Mouse (Mus musculus) adrenal gland, adult 10 weeks (tissue): ENCODE results near the gene Ccdc83. TPM values are rescaled to one million over a fixed set of nuclear protein-coding genes. Genes with fewer than 3 reads are reported as not detected.

Source experiments
- polyA plus RNA-seq: library from polyadenylated mRNA; stranded (reverse); fragments of 350-450 nt; fragmentation: Illumina TruSeq; extraction: RNeasy Lipid Tissue Mini Kit (QIAGEN cat#74804); gene quantifications from one replicate; pipeline ENCODE4 v1.2.3, GENCODE M21; 2014; ENCODE audit warnings: low read depth, low replicate concordance

The Ccdc83 gene
- polyA plus RNA-seq, result not detected

GRCm38 (mm10) chr7:90265289-90265970, at the start of gene Ccdc83:
Gene Ccdc83 (minus strand): TSS chr7:90265777.

DNA sequence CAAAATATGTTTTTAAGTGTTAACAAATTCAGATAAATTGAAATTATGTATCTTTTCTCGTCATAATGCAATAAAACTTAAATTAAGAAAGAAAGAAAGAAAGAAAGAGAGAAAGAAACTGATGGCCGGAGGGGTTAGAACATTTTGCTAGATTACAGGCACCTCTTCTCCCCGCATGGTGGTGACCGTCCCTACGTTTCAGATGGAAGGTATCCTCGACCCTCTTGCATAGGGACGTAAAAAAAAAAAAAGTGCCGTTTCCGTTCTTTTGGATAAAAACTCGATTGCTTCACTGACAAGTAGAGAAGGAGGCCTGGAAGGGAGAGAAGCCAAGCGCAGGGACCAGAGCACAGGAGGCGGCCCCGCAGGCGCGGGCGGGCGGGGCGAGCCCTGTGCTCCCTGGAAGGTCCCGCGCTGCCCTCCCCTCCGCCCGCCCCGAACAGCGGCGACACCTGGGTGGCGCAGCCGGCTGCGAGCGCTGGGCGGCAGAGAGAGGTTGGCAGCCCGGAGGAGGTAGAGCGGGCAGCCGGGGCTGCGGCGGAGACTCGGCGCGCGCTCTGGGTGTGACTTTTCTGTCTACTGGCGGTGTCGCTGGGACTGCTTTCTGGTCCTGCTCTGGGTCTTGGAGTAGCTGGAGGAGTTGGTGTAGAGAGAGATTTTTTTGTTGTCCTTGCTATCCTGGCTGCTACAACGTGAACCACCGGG, 36.5 kb upstream of the Ccdc83 start, which contains the start of gene Sytl2:
TSS of gene Sytl2 (plus strand) at position 311 of the 705 bp plus-strand sequence.

Other genes starting within 250 kb of the Ccdc83 start
- 505 TPM for gene Picalm, start 135.6 kb downstream of the Ccdc83 start, polyA plus RNA-seq
- 8.5 TPM for gene Sytl2, start 36.5 kb upstream of the Ccdc83 start, polyA plus RNA-seq
- 0.64 TPM for gene Ccdc89, start 160.8 kb upstream of the Ccdc83 start, polyA plus RNA-seq
- 158 TPM for gene Crebzf, start 177.0 kb upstream of the Ccdc83 start, polyA plus RNA-seq
- gene Tmem126a, start 191.5 kb upstream of the Ccdc83 start, polyA plus RNA-seq, result 198 TPM
- gene Tmem126b, start 210.2 kb upstream of the Ccdc83 start, polyA plus RNA-seq, result 71.9 TPM
- gene Dlg2, start 210.9 kb upstream of the Ccdc83 start, polyA plus RNA-seq, result 222 TPM